Mouse (Mus musculus): ENCODE results near the gene Mtmr12.

Mtmr12 gene

DNA sequence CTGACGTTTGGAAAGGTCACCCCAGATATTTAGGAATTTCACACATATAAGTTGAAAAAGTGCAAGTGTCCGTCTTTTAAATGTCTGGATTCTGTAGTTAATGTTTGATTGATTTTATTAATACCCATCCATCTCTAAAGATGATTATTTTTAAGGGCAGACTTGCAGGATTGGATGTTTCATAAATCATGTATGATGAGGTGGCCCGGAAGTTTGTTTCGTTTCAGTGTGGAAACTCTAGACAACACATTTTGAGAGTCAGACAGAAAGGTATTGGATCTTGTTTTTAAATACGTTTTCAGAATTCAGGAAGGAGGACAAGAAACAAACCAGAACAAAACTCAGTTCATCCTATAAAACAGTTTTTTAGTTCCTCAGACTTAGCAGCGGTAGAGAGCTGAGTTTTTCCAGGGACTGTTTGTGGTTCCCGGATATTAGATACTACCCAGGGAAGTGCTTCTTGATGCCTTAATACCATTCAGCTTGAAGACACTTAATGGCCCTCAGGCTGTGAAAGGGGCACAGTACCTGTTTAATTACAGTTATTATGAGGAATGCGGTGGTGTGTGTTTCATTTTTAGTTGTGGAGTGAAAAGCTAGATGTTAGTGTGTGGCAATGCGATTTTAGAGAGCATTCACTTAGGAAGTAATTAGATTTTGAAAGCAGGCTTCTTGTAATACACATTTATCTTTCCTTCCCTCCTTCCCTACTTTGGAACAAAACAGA, 118.0 kb downstream of the Mtmr12 start:
- DNase-seq: no peak
